Mouse (Mus musculus) heart, postnatal 36 days (tissue): ENCODE data around the gene Defa21. TPM values are rescaled to one million over a fixed set of nuclear protein-coding genes. Genes with fewer than 3 reads are reported as not detected.
"Not testable (repeated sequence)": the region's sequence is repeated elsewhere in the genome, so short reads cannot be mapped to it uniquely, and the experiment has no call there.

Experiments
- DNase-seq, 2 experiments: peaks; one replicate each; pipeline ENCODE4 v3.0.0; 2021 to 2022
- intact Hi-C: fragments of 180-260 bp; cut with DNase I; formaldehyde crosslinking; loops from one replicate; pipeline ENCODE4 v1.15.1; 2025
- total RNA-seq, 2 experiments: library from RNA; stranded (reverse); gene quantifications; 2 replicates each; pipeline ENCODE4 v1.2.3; 2021

The Defa21 gene
- not detected for total RNA-seq

- DNase-seq, intact Hi-C loops: not testable (repeated sequence)
Observed at GRCm38 (mm10) chr8:21025245-21025644, at the start of gene Defa21. Gene Defa21, plus strand, starts transcription at chr8:21025545.

GRCm38 (mm10) chr8:20979846-20980245 lies 45.5 kb upstream of the Defa21 start:
- no peak for DNase-seq
- intact Hi-C loops = no loop called here

GRCm38 (mm10) chr8:20994042-20994441 lies 31.3 kb upstream of the Defa21 start:
- intact Hi-C loops = loop anchor here (1.0 kb wide), 1 partner anchor 16 kb away; no protein-coding TSS in a partner anchor
- not testable (repeated sequence) for DNase-seq

GRCm38 (mm10) chr8:20996776-20997175 lies 28.6 kb upstream of the Defa21 start:
- no peak for DNase-seq
- intact Hi-C loops = loop anchor here (1.0 kb wide), 1 partner anchor 9 kb away; no protein-coding TSS in a partner anchor

GRCm38 (mm10) chr8:20997291-20997690 lies 28.1 kb upstream of the Defa21 start:
- DNase-seq = no peak
- intact Hi-C loops = no loop called here

GRCm38 (mm10) chr8:21001171-21001570 lies 24.2 kb upstream of the Defa21 start:
- no peak for DNase-seq

GRCm38 (mm10) chr8:21006801-21007200 lies 18.5 kb upstream of the Defa21 start:
- DNase-seq = no peak
- intact Hi-C loops = no loop called here

More at GRCm38 (mm10) chr8:21001171-21001570, 24.2 kb upstream of the Defa21 start:
- intact Hi-C loops = no loop called here

- intact Hi-C loops = not testable (repeated sequence)
Observed at GRCm38 (mm10) chr8:21008578-21008977, 16.8 kb upstream of the Defa21 start.

GRCm38 (mm10) chr8:21010548-21010947 lies 14.8 kb upstream of the Defa21 start:
- intact Hi-C loops = loop anchor here (1.0 kb wide), 1 partner anchor 16 kb away; no protein-coding TSS in a partner anchor
- not testable (repeated sequence) for DNase-seq

More at GRCm38 (mm10) chr8:21008578-21008977, 16.8 kb upstream of the Defa21 start:
- DNase-seq = not testable (repeated sequence)

GRCm38 (mm10) chr8:21054747-21055146 lies 29.4 kb downstream of the Defa21 start, which contains the start of gene Defa23:
Gene Defa23, plus strand, starts transcription at chr8:21055047.
- DNase-seq, intact Hi-C loops: not testable (repeated sequence)

GRCm38 (mm10) chr8:21064738-21065137 lies 39.4 kb downstream of the Defa21 start, which contains the start of gene Defa35:
Gene Defa35, plus strand, starts transcription at chr8:21065038.
- DNase-seq, intact Hi-C loops: not testable (repeated sequence)

Other genes starting within 250 kb of the Defa21 start
- not detected for gene Defb33, start 132.9 kb upstream of the Defa21 start, total RNA-seq
- not detected for gene Gm15056, start 122.9 kb upstream of the Defa21 start, total RNA-seq
- not detected for gene Gm6040, start 103.5 kb upstream of the Defa21 start, total RNA-seq
- gene AY761185, start 80.8 kb upstream of the Defa21 start, total RNA-seq = not detected
- not detected for gene Defa23, start 29.5 kb downstream of the Defa21 start, total RNA-seq
- gene Defa35, start 39.5 kb downstream of the Defa21 start, total RNA-seq = not detected
- not detected for gene Defa25, start 58.9 kb downstream of the Defa21 start, total RNA-seq
- not detected for gene Gm14851, start 70.5 kb downstream of the Defa21 start, total RNA-seq
- not detected for gene Defa30, start 109.1 kb downstream of the Defa21 start, total RNA-seq
- gene Defa22, start 136.7 kb downstream of the Defa21 start, total RNA-seq = not detected
- not detected for gene Defa31, start 166.1 kb downstream of the Defa21 start, total RNA-seq
- not detected for gene Gm15293, start 176.0 kb downstream of the Defa21 start, total RNA-seq
- not detected for gene Gm15292, start 224.2 kb downstream of the Defa21 start, total RNA-seq